Mouse (Mus musculus): Measurements from ENCODE around the gene Kif27.

GRCm38 (mm10) chr13:58305230-58305629 lies 53.7 kb downstream of the Kif27 start:
- TF ChIP-seq USF2 (IDR thresholded peaks at IDR 0.05; ENCODE audit: borderline replicate concordance in 1 of 2, insufficient read depth in 1 of 2, low read depth in 1 of 2, low read length in 2 of 2): no peak
- no peak for TF ChIP-seq SIN3A (IDR thresholded peaks at IDR 0.05; ENCODE audit: low read length)
- no peak for TF ChIP-seq CTCF (IDR thresholded peaks at IDR 0.05 in 2 of 3, conservative IDR thresholded peaks at IDR 0.05 in 1 of 3; ENCODE audit: control insufficient read depth in 1 of 3, insufficient read depth in 1 of 3, low read depth in 2 of 3, low read length in 3 of 3, poor library complexity in 1 of 3, severe bottlenecking in 1 of 3)
- TF ChIP-seq MXI1 (IDR thresholded peaks at IDR 0.05; ENCODE audit: low read depth, low read length): no peak
- TF ChIP-seq POLR2A (IDR thresholded peaks at IDR 0.05; ENCODE audit: control insufficient read depth in 1 of 2, insufficient read depth in 1 of 2, low read depth in 1 of 2, low read length in 2 of 2, poor library complexity in 1 of 2): no peak
- TF ChIP-seq EP300 (IDR thresholded peaks at IDR 0.05; ENCODE audit: low read depth in 1 of 2, low read length in 2 of 2): no peak
- TF ChIP-seq MAX (IDR thresholded peaks at IDR 0.05; ENCODE audit: low read length): no peak
- peak; percentile 94 for TF ChIP-seq ZNF384 (IDR thresholded peaks at IDR 0.05; ENCODE audit: low read depth, low read length)
- no peak for TF ChIP-seq TCF12 (IDR thresholded peaks at IDR 0.05; ENCODE audit: low read depth, low read length)
